Mouse (Mus musculus) liver, adult 2 months (tissue): ENCODE data around the gene D030056L22Rik.

Experiments used
- CTCF ChIP-seq: fragments of 200-500 bp; IDR thresholded peaks from 2 replicates; pipeline ENCODE4 v1.5.1; 2011; ENCODE audit warnings: low read depth, low read length, control low read depth
- POLR2A ChIP-seq: fragments of 200-500 bp; IDR thresholded peaks from 2 replicates; pipeline ENCODE4 v1.6.1; 2011; ENCODE audit warnings: low read length, control low read depth; ENCODE audit not compliant: insufficient read depth; ENCODE audit errors: extremely low read depth

GRCm38 (mm10) chr19:18749598-18750339 is 36.8 kb downstream of the D030056L22Rik start, which contains the start of gene Trpm6:
- TF ChIP-seq CTCF (no peak), POLR2A (no peak)
